Mouse (Mus musculus): Measurements from ENCODE around the gene Pfn3. TPM values are rescaled to one million over a fixed set of nuclear protein-coding genes. Genes with fewer than 3 reads are reported as not detected.

The Pfn3 gene
- polyA plus RNA-seq, 1 experiment, result not detected

GRCm38 (mm10) chr13:55381790-55382189, 33.2 kb downstream of the Pfn3 start:
- no peak overlapping the region for H3K4me3 ChIP-seq (ENCODE audit: insufficient read depth, low read depth, low read length)
- no peaks in the 10 kb centered on the region for H3K4me1 ChIP-seq (ENCODE audit: control insufficient read depth, insufficient read depth, insufficient read length, low read length)
- H3K27ac ChIP-seq (replicated peaks; ENCODE audit: low read depth, low read length), result no peak overlapping the region

GRCm38 (mm10) chr13:55378907-55379580, 36.0 kb downstream of the Pfn3 start:
- Histone ChIP-seq H3K27ac (replicated peaks; ENCODE audit: low read depth, low read length) (no peak overlapping the region), H3K4me3 (ENCODE audit: insufficient read depth, low read depth, low read length) (no peak overlapping the region), H3K4me1 (ENCODE audit: control insufficient read depth, insufficient read depth, insufficient read length, low read length) (no peaks in the 10 kb centered on the region)

- Histone ChIP-seq H3K4me3 (ENCODE audit: insufficient read depth, low read depth, low read length) (no peak overlapping the region), H3K27ac (replicated peaks; ENCODE audit: low read depth, low read length) (no peak overlapping the region), H3K4me1 (ENCODE audit: control insufficient read depth, insufficient read depth, insufficient read length, low read length) (no peaks in the 10 kb centered on the region)
Observed at GRCm38 (mm10) chr13:55375877-55376276, 39.2 kb downstream of the Pfn3 start.

GRCm38 (mm10) chr13:55374206-55374924, 40.7 kb downstream of the Pfn3 start:
- H3K27ac ChIP-seq (replicated peaks; ENCODE audit: low read depth, low read length), result no peak overlapping the region
- no peaks in the 10 kb centered on the region for H3K4me1 ChIP-seq (ENCODE audit: control insufficient read depth, insufficient read depth, insufficient read length, low read length)
- no peak overlapping the region for H3K4me3 ChIP-seq (ENCODE audit: insufficient read depth, low read depth, low read length)

GRCm38 (mm10) chr13:55371740-55372139, 43.3 kb downstream of the Pfn3 start:
- H3K4me3 ChIP-seq (ENCODE audit: insufficient read depth, low read depth, low read length), result no peak overlapping the region
- no peaks in the 10 kb centered on the region for H3K4me1 ChIP-seq (ENCODE audit: control insufficient read depth, insufficient read depth, insufficient read length, low read length)
- H3K27ac ChIP-seq (replicated peaks; ENCODE audit: low read depth, low read length), result no peak overlapping the region

GRCm38 (mm10) chr13:55371007-55371681, 43.9 kb downstream of the Pfn3 start:
- H3K27ac ChIP-seq (replicated peaks; ENCODE audit: low read depth, low read length), result no peak overlapping the region
- 0 out of 2 replicates have a peak overlapping the region, but pooled peaks have one; percentile 7 for H3K4me3 ChIP-seq (ENCODE audit: insufficient read depth, low read depth, low read length)
- H3K4me1 ChIP-seq (ENCODE audit: control insufficient read depth, insufficient read depth, insufficient read length, low read length), result no peaks in the 10 kb centered on the region

- Histone ChIP-seq H3K4me3 (ENCODE audit: insufficient read depth, low read depth, low read length) (peak overlapping the region; percentile 64), H3K27ac (replicated peaks; ENCODE audit: low read depth, low read length) (peak overlapping the region; percentile 66; the same call in 1 of the 2 replicates), H3K4me1 (ENCODE audit: control insufficient read depth, insufficient read depth, insufficient read length, low read length) (no peaks in the 10 kb centered on the region)
Observed at GRCm38 (mm10) chr13:55370234-55370633, 44.8 kb downstream of the Pfn3 start.

GRCm38 (mm10) chr13:55369531-55370114, 45.4 kb downstream of the Pfn3 start, which contains the start of gene Rgs14:
Rgs14 (plus strand) TSS chr13:55369732.
- no peaks in the 10 kb centered on the region for H3K4me1 ChIP-seq (ENCODE audit: control insufficient read depth, insufficient read depth, insufficient read length, low read length)
- H3K27ac ChIP-seq (replicated peaks; ENCODE audit: low read depth, low read length), result peak within 1 kb of the TSS; percentile 66
- H3K4me3 ChIP-seq (ENCODE audit: insufficient read depth, low read depth, low read length), result peak within 1 kb of the TSS; percentile 64

- Histone ChIP-seq H3K4me1 (ENCODE audit: control insufficient read depth, insufficient read depth, insufficient read length, low read length) (no peaks in the 10 kb centered on the region), H3K27ac (replicated peaks; ENCODE audit: low read depth, low read length) (no peak overlapping the region), H3K4me3 (ENCODE audit: insufficient read depth, low read depth, low read length) (no peak overlapping the region)
Observed at GRCm38 (mm10) chr13:55368401-55368800, 46.6 kb downstream of the Pfn3 start.

Other genes starting within 250 kb of the Pfn3 start
- 24.0 and 34.1 TPM in 2 replicates for gene Nsd1, start 205.4 kb downstream of the Pfn3 start, polyA plus RNA-seq (2012; ENCODE audit: insufficient read depth, insufficient read length, missing spikeins)
- 116 and 125 TPM in 2 replicates for gene Prelid1, start 94.7 kb downstream of the Pfn3 start, polyA plus RNA-seq (2012; ENCODE audit: insufficient read depth, insufficient read length, missing spikeins)
- gene Rab24, start 93.3 kb downstream of the Pfn3 start, polyA plus RNA-seq (2012; ENCODE audit: insufficient read depth, insufficient read length, missing spikeins), result 40.0 and 56.9 TPM in 2 replicates
- not detected in 2 replicates for gene Mxd3, start 85.4 kb downstream of the Pfn3 start, polyA plus RNA-seq (2012; ENCODE audit: insufficient read depth, insufficient read length, missing spikeins)
- gene Lman2, start 52.4 kb downstream of the Pfn3 start, polyA plus RNA-seq (2012; ENCODE audit: insufficient read depth, insufficient read length, missing spikeins), result 87.3 and 88.0 TPM in 2 replicates
- gene Rgs14, start 45.5 kb downstream of the Pfn3 start, polyA plus RNA-seq (2012; ENCODE audit: insufficient read depth, insufficient read length, missing spikeins), result not detected in 2 replicates
- not detected in 2 replicates for gene Slc34a1, start 17.0 kb downstream of the Pfn3 start, polyA plus RNA-seq (2012; ENCODE audit: insufficient read depth, insufficient read length, missing spikeins)
- not detected in 2 replicates for gene F12, start 11.6 kb upstream of the Pfn3 start, polyA plus RNA-seq (2012; ENCODE audit: insufficient read depth, insufficient read length, missing spikeins)
- gene Grk6, start 29.8 kb upstream of the Pfn3 start, polyA plus RNA-seq (2012; ENCODE audit: insufficient read depth, insufficient read length, missing spikeins), result 10.5 and 17.4 TPM in 2 replicates
- gene Prr7, start 49.0 kb upstream of the Pfn3 start, polyA plus RNA-seq (2012; ENCODE audit: insufficient read depth, insufficient read length, missing spikeins), result not detected in 2 replicates
- gene Dbn1, start 72.9 kb upstream of the Pfn3 start, polyA plus RNA-seq (2012; ENCODE audit: insufficient read depth, insufficient read length, missing spikeins), result 7.6 and 8.3 TPM in 2 replicates
- gene Pdlim7, start 98.4 kb upstream of the Pfn3 start, polyA plus RNA-seq (2012; ENCODE audit: insufficient read depth, insufficient read length, missing spikeins), result 8.0 and 16.1 TPM in 2 replicates
- 1.3 and 2.4 TPM in 2 replicates for gene Dok3, start 114.1 kb upstream of the Pfn3 start, polyA plus RNA-seq (2012; ENCODE audit: insufficient read depth, insufficient read length, missing spikeins)
- 16.0 and 17.6 TPM in 2 replicates for gene Ddx41, start 121.4 kb upstream of the Pfn3 start, polyA plus RNA-seq (2012; ENCODE audit: insufficient read depth, insufficient read length, missing spikeins)
- gene Fam193b, start 155.9 kb upstream of the Pfn3 start, polyA plus RNA-seq (2012; ENCODE audit: insufficient read depth, insufficient read length, missing spikeins), result 4.4 and 9.7 TPM in 2 replicates
- 34.0 and 61.2 TPM in 2 replicates for gene Tmed9, start 158.5 kb upstream of the Pfn3 start, polyA plus RNA-seq (2012; ENCODE audit: insufficient read depth, insufficient read length, missing spikeins)
- 5.9 and 8.2 TPM in 2 replicates for gene B4galt7, start 184.7 kb upstream of the Pfn3 start, polyA plus RNA-seq (2012; ENCODE audit: insufficient read depth, insufficient read length, missing spikeins)
- gene Caml, start 207.8 kb upstream of the Pfn3 start, polyA plus RNA-seq (2012; ENCODE audit: insufficient read depth, insufficient read length, missing spikeins), result 16.6 and 19.3 TPM in 2 replicates
- 16.4 and 21.2 TPM in 2 replicates for gene Ddx46, start 219.8 kb upstream of the Pfn3 start, polyA plus RNA-seq (2012; ENCODE audit: insufficient read depth, insufficient read length, missing spikeins)

All from brown adipose tissue, adult 24 weeks (tissue).